Mouse (Mus musculus): ENCODE data around the gene Galr2.
"Not testable (repeated sequence)": the region's sequence is repeated elsewhere in the genome, so short reads cannot be mapped to it uniquely, and the experiment has no call there.

Gene Galr2

DNA sequence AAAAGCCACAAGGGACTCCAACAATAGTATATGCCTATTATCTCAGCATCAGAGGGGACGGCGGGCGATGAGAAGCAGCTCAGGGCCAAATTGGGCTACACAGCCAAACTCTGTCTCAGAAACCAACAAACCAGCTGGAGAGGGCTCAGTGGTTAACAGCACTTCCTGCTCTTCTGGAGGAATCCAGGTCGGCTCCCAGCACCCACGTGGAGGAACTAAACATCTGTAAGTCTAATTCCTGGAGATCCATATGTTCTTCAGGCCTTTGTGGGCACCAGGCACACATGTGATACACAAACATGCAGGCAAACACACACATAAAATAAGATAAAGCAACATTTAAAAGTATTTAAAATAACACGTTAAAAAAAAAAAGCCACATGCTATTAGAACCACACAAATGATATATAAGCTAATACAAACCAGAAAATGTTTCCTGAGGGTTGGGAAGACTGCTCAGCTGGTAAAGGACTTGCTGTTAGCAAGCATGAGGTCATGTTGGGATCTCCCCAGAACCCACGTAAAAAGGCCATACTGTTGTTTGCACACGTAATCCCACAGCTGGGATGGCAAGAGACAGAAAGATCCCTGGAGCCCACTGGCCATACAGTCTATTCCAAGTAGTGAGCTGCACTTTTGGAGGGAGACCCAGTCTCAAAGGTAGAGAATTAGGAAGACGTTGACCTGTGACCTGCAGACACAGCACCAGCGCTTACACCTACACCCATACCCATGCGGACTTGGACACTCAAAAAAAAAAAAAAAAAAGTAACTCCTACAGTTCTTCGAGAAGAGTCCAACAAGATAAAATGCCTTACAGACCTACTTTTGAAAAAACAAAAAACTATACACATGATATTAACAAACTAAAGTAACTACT lies 7.9 kb upstream of the Galr2 start:
- peak; percentile 36 for DNase-seq (ENCODE audit: low read depth)

GRCm38 (mm10) chr11:116273469-116274044 lies 7.2 kb upstream of the Galr2 start:
- DNase-seq (ENCODE audit: low read depth) = no peak

- DNase-seq (ENCODE audit: low read depth) = peak; percentile 96
Observed at GRCm38 (mm10) chr11:116274045-116274666, 6.6 kb upstream of the Galr2 start, which contains the start of gene Srp68. TSS of gene Srp68 (minus strand) at chr11:116274217.

GRCm38 (mm10) chr11:116277184-116277583 lies 3.6 kb upstream of the Galr2 start:
- DNase-seq (ENCODE audit: low read depth) = not testable (repeated sequence)

DNA sequence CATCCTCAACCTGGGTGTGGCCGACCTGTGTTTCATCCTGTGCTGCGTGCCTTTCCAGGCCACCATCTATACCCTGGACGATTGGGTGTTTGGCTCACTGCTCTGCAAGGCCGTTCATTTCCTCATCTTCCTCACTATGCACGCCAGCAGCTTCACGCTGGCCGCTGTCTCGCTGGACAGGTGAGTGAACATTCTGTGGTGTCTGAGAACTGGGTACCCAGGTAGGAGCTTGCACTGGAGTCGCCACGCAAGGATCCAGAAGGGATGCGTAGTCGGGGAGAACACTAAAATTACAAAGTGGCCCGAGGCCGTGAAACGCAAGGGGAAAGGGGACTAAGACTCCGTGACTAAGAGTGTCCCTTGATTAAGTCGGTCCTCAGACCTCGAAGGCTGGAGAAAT lies 932 bp downstream of the Galr2 start:
- no peak for DNase-seq (ENCODE audit: low read depth)

DNA sequence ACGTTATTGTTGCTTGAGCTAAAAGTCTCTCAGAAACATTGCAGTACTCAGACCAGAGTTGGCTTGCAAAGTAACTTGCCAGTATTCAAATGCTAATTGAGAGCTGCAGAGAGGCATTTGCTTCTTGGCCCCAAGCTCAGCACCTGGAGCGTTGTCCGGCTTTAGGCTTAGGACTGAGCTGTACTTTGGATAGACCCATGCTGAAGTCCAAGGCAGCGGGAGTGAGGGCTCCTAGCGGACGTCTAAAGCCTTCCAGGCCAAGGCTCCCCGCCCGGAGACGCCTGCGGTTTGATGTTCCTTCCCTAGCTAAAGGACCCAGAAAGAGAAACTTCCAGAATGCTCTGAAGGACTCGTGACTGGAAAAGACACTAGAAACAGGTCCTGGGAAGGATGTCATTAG lies 1.4 kb downstream of the Galr2 start:
- DNase-seq (ENCODE audit: low read depth) = no peak

- DNase-seq (ENCODE audit: low read depth) = no peak
Observed at GRCm38 (mm10) chr11:116282912-116283521, 2.3 kb downstream of the Galr2 start.

DNA sequence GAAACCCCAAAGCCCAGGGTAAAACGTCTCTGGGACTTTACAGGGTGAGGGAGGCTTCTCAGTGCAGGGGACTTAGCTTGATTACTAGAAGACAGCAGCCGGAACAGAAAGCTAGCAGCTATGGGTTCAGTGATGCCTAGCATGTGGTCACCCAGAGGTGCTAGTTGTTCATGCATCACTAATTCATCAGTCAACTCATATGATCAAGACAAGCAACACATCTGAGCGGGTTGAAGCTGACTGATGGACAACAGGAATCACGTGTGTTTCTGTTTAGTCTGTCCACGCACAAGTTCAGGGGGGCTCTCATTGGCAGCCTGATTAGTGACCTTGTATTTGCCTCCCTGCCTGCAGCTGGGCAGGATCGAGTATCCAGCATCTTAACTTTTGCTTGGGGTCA lies 3.2 kb downstream of the Galr2 start:
- DNase-seq (ENCODE audit: low read depth) = no peak

DNA sequence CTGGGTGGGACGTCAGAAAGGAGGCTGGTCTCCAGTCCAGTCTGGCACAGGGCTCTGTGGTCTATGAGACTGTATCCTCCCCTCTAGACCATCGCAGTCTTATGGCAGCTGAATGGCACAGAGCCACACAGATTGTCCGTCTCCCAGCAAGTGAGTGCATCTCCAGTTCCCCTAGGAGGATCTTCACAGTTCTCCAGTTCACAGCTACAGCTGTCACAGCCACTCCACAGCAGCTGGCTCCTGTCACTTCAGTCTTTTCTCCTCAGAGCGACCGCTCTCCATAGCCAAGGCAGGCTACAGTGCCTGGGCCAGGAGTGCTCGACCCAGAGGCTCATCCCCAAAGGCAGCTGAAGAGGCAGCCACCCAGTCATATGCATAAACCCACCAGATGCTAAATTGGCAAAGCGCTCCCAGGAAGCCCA lies 5.0 kb downstream of the Galr2 start:
- DNase-seq (ENCODE audit: low read depth) = no peak

GRCm38 (mm10) chr11:116287351-116287750 lies 6.6 kb downstream of the Galr2 start:
- peak; percentile 24 for DNase-seq (ENCODE audit: low read depth)

GRCm38 (mm10) chr11:116290556-116290955 lies 9.8 kb downstream of the Galr2 start:
- no peak for DNase-seq (ENCODE audit: low read depth)

DNA sequence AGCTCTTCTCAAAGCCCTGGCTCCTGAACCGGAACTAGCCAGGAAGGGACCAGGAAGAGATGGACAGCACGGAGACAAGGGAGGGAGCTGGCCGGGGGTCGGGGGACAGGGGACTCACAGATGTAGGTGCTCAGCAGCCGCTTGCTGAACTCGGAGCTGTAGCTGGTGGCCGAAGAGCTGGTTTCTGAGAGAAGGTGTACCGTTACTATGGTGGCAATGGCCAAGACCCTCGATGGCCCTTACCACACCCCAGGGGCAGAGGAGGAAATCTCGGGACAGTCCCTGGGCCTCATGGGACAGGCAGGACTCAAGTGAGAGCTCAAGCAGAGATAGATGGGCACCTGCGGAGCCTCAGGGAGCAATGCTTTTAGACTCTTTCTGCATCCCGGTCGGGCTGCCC lies 11.7 kb downstream of the Galr2 start:
- DNase-seq (ENCODE audit: low read depth) = no peak

GRCm38 (mm10) chr11:116293538-116294137 lies 12.9 kb downstream of the Galr2 start:
- DNase-seq (ENCODE audit: low read depth) = no peak

DNA sequence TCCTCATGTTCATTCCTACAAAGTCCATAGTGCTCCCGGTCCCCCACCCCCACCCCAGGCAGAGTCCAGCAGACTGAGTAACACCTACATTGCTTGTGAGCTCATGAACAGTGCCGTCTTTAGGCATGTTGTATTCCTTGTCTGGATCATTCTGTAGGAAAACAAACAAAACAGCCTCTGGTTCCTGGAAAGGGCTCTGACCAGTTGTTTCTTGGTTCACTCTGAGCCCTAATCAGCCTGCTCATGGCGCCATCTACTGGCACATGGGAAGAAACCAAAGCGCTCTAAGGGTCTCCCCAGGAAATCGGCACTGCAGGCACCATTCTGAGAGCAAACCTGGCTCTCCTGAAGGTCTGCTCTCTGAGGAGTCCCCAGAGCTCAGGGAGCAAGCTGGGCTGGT lies 13.6 kb downstream of the Galr2 start:
- DNase-seq (ENCODE audit: low read depth) = peak; percentile 87

- DNase-seq (ENCODE audit: low read depth) = no peak
Observed at GRCm38 (mm10) chr11:116296191-116296734, 15.5 kb downstream of the Galr2 start.

DNA sequence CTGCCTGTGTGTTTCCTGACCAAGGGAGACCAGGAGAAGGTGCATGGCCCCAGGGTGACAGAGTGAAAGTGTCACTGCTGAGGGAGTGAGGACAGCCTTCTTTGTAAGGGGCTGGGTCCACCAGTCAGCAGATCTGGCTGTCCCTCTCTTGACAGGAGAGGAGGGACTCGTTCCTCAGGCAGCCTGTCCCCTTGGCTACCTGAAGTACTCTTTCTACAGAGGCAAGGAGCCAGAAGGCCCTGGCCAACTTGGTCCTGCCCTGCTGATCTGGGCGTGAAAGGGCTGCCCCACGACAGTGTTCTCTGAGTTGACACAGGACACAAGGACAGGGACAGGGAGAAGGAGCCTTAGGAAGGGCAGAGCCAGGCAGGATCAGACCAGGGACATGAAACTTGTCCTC lies 16.3 kb downstream of the Galr2 start:
- no peak for DNase-seq (ENCODE audit: low read depth)

- no peak for DNase-seq (ENCODE audit: low read depth)
Observed at GRCm38 (mm10) chr11:116298221-116298620, 17.5 kb downstream of the Galr2 start.

DNA sequence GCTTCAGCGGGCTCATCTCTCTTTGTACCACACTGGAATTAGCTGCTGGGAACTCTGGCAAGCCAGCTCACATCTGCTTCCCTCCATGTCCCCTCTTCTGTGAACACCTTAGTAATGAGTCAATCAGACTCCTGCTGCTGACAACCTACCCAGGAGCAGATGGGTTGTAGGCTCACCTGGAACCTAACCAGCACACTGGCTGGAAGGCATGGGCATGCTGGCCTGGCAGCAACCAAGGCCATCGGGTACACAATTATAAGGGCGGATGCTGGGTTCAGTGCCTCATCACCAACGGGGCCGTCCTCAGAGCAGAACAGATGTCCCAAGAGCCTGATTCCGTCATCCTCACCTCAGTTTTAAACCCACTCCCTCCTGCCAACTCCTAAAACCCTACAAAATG lies 17.9 kb downstream of the Galr2 start:
- no peak for DNase-seq (ENCODE audit: low read depth)

- DNase-seq (ENCODE audit: low read depth) = no peak
Observed at GRCm38 (mm10) chr11:116305423-116305822, 24.7 kb downstream of the Galr2 start.

- peak; percentile 97 for DNase-seq (ENCODE audit: low read depth)
Observed at GRCm38 (mm10) chr11:116306126-116306982, 25.6 kb downstream of the Galr2 start.
